Mouse (Mus musculus): ENCODE measurements around the gene Chrm4.

DNA sequence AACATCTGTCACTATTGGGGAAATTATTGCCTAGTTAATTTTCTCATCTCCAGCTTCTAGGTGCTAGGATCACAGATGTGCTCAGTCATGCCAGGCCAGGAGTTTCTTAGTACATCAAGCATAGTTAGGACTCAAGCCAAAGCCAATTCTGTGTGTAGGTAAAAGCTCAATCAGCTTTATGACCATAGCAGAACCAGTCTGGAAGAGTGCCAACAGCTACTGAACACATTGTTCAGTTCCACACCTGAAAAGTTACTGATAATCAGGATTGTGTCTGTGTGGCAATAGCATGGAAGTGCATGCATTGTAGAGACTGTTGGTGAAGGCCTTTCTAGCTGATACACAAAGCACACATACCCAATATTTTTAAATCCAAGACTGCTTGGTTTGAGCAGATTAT, 29.1 kb upstream of the Chrm4 start:
- TF ChIP-seq CTCF (IDR thresholded peaks at IDR 0.05; ENCODE audit: borderline replicate concordance, control insufficient read depth, extremely low read depth, insufficient read depth, low read length, poor library complexity) = no peak
- no peak for TF ChIP-seq POLR2A (IDR thresholded peaks at IDR 0.05; ENCODE audit: control insufficient read depth, extremely low read depth, insufficient read depth, low read length, poor library complexity)
